Mouse (Mus musculus) layer of hippocampus, postnatal 14 days (tissue): ENCODE results near the gene Ppp2r3a. TPM values are rescaled to one million over a fixed set of nuclear protein-coding genes. Genes with fewer than 3 reads are reported as not detected.
A peak's percentile ranks its signal among the peaks of the same experiment; 100 is the strongest.

Source experiments
- DNase-seq, 2 experiments: peaks; one replicate each; pipeline ENCODE4 v3.0.0; 2021 to 2022; ENCODE audit warnings: low spot score in 2 of 2, mixed read lengths in 1 of 2
- total RNA-seq, 2 experiments: library from RNA; stranded (reverse); gene quantifications; 2 replicates each; pipeline ENCODE4 v1.2.3; 2021

Gene Ppp2r3a
- total RNA-seq, 2 experiments from 2014 or later = 27.5 to 27.9 TPM

DNA sequence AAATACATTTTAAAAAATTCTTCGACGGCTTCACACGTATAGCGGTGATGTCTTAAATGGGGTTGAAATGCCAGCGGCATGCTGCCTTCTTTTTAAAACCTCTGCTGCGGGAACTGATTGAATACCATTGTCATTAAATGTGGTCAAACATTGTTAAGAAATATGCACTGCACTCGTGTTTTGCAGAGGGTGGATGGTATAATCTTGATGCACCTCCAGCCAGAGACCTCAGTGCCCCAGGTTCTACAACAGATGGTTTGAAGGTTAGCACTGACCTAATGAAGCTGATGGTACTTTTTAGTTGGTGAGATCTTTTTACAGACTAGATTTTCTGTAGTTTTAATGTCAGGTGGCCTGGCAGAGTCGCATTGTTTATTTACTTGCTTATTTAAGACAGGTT lies 175.9 kb downstream of the Ppp2r3a start:
- no peak for DNase-seq

DNA sequence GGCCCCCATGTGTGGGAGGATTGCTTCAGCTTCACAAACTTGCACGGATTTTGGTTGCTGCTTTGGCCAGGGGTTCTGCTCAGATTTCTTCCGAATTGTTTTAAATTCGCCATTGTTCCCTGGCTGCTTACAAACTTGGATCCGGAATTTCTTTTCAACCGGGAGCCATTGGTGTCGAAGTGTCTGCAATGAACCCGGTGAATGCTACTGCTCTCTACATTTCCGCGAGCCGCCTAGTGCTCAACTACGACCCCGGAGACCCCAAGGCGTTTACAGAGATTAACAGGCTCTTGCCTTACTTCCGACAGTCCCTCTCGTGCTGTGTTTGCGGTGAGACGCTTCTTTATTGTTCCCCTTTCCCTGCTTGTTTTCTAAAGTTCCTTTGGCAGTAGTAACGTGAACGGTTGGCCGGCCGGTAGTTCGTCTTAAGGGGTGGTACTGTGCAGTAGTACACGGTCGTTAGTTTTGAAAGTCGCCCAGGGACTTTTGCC lies 176.5 kb downstream of the Ppp2r3a start:
- no peak for DNase-seq

DNA sequence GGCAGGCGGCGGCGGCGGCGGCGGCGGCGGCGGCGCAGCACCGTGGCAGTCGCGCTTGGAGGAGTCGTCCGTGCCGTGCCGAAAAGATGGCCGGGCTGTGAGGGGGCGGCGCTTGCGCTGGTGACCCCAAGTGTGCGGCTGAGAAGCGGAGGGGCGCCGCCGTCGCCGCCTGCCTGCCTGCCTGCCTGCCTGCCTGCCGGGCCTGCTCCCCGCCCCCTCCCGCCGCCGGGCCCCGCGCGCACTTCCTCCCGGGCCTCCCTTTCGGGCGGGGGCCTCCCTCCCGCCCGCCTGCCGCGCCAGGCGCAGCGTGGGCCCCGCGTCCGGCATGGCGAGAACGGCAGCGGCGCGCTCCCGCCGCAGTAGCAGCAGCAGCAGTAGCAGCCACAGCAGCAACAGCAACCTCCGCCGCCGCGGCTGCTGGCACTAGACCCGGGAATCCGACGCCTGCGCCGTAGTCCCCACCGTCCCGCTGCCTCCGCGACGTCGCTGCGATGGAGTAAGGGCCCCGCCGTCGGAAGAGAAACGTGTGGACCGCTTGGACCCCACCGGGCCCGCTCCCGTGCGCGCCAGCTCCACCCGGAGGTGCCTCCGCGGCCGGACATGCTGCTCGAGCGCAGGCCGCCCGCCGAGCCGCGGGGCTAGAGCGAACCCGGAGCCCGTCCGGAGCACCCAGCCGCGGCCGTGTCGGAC lies 177.1 kb downstream of the Ppp2r3a start:
- DNase-seq = peak; percentile 78 to 83

DNA sequence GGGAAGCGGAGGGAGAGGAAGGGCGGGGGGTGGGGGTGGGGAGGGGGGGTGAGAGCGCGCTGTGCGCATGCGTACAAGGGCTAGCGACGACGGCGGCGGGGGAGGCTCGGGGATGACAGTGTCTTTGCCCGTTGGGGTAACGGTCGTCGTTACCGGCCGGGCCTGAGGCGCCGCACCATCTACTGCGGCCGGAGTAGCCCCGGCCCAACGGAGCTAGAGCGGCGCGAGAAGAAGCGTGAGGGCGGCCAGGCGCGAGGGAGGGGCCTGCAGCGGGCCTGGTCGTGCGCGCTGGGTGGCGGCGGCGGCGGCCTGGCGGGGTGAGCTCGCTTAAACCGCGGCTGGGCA lies 177.6 kb downstream of the Ppp2r3a start, which contains the start of gene Msl2:
Gene Msl2 (plus strand): TSS at position 115 of the 345 bp plus-strand sequence.
- DNase-seq = no peak

DNA sequence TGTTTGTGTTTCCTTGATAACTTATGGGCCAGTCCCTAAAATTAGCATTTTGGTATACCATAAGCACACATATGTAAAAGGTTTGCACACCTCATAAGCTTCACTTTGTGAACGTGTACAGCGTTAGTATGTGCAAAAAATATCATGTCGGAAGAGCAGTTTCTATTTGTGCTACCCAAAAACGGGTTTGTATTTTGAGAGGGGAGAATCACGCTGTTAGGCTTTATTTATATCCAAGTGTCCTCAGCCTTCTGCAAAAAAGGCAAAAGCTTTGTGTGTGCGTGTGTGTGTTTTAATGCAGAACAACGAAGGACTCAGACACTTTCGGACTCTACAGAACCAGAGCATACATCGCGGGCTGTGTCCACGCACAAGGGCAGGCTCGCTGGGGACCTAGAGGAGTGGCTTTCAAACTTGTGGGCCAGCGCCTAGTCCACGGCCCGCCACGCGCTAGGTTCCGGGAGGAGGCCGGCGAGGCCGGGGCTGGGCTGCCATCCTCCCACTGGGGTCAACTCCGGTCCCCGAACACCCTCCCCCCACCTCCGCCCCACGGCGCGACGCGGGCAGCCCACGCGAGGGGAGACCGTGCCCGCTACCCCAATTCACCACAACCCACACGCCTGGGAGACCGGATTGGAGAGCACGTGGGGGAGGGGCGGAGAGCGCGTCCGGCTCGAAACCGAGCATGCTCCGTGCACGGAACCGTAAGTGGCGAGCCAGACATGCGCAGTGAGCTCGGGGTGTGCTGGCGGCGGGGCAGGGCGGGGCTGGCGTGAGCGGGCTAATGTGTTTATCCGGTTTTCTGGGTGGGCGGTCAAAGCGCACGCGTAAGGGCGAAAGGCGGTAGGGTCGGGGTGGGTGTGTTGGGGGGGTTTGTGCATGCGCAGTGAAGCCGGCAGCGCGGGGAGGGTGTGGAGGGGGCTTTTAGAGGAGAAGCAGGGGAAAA lies 178.3 kb downstream of the Ppp2r3a start:
- peak; percentile 98 to 99 for DNase-seq

DNA sequence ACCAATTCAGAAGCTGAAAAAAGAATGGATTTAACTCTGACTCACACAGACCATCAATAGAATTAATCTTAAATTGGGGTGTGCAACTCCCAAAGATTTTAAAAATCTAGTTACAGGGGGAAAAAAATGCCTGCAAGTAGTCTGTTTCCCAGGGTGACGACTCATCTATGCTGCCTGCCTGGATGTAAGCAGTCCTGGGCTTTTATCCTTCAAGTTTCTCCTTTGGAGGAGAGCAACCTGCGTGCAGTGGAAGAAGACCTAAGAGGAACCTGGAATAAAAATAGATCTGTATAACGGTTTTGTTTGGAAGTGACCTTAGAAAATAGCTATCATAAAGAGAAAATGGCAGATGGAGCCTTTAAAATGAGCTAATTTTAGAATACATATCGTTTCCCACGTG lies 179.1 kb downstream of the Ppp2r3a start:
- no peak for DNase-seq

DNA sequence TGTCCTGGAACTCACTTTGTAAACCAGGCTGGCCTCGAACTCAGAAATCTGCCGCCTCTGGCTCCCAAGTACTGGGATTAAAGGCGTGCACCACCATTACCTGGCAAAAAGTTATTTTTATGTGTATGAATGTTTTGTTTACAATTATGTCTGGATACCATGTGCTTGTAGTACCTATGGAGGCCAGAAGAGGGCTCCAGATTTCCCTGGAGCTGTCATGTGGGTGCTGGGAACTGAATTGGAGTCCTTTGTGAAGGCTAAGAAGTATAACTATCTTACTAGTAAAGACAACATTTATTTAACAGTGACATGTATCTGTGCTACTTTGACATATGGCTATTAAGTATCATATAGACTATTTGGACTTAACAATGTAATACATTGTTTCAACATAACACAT lies 181.8 kb downstream of the Ppp2r3a start:
- DNase-seq = no peak

DNA sequence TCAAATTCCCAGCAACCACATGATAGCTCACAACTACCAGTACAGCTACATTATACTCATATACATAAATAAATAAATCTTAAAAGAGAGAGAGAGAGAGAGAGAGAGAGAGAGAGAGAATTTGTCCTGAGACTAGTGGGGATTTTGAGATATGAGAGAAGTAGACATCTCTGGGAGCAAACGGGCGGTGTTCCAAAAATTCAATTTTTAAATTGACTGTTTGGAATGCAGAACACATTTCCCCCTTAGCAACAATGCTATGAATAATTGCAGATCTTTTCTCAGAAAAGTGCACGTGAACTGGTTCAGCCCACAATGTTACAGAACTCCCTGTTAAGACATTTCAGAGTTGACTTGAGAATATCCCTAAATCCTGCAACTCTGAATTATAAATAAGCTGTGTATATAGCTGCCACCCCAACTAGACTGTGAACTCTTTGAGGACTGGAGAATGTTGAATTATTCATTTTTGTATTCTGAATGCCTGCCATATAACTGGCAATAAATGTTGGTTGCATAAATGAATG lies 186.5 kb downstream of the Ppp2r3a start:
- peak in 1 of 2 experiments; percentile 55 for DNase-seq

DNA sequence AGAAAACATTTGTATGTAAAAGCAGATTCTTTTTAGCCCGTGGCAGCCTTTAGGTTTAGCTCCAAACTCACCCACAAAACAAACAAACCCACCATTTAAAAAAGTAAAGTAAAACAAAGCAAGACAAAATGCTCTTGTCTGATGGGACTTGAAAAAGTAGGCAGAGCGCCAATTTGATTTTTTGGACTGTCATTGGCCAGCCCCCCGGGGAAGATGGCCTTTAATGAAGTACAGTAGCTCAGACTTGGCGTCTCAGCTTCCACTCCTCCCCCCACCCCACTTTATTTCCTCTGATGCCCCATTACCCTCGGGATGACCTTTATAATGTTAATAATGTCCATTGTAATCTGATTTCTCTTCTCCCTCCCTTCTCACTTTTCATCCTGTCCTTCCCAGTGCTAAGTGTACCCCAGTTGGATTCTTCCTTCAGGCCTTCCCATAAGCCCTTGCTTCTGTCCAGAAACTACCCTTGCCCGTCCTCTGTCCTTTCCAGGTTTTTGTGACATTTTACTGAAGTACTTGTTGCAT lies 189.3 kb downstream of the Ppp2r3a start:
- DNase-seq = no peak

DNA sequence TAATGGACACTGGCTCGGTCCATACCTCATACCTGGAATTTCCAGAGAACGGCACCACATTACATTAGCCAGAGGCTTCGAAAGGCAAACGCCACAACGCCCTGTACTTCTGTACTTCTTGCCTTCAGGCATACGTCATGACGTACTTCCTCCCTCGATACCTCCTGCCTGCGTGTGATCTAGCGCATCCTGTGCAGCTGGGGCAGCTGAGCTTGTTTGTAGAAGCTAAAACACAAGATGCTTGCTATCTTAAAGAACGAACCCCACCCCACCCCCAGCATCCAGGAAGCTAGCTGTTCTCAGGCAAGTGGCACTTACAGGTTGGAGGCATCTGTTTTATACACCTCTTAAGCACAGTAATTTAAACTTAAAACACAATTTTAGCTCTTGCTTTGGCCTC lies 190.6 kb downstream of the Ppp2r3a start:
- no peak for DNase-seq

DNA sequence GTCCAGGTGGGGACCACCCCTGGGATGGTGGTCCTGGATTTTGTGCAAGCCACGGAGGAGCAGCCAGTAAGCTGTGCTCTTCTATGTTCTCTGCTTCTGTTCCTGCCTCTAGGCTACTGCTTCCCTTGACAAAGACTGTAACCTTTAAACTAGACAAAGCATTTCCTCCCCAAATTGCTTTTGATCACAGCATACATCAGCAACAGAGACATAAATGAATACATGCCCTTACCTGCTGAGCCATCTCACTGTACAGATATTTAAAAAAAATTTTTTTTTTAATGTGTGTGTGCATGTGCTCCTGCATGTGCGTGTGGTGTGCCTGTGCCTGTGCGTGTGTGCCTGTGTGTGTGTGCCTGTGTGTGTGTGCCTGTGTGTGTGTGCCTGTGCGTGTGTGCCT lies 194.4 kb downstream of the Ppp2r3a start:
- DNase-seq = no peak

Other genes starting within 250 kb of the Ppp2r3a start
- gene Pccb, start 216.9 kb downstream of the Ppp2r3a start, total RNA-seq = 10 to 100 TPM; 49.8 to 52.4 TPM
- gene Msl2, start 177.7 kb downstream of the Ppp2r3a start, total RNA-seq = 10 to 100 TPM; 55.4 to 55.7 TPM